Mouse (Mus musculus) kidney, embryonic 15.5 days (tissue): Measurements from ENCODE around the gene Cat. TPM values are rescaled to one million over a fixed set of nuclear protein-coding genes. Genes with fewer than 3 reads are reported as not detected.

Experiments
- ATAC-seq: fragments of 200-750 bp; cut with Nextera tagmentation; replicated peaks from 2 replicates; pipeline ENCODE4 v1.8.0; 2017; ENCODE audit warnings: moderate TSS enrichment; ENCODE audit not compliant: low FRiP score
- H3K27ac ChIP-seq: fragments of 300-500 bp; sonication (generic); 2 replicates; pipeline ENCODE4 v1.5.1; 2015; ENCODE audit warnings: mild to moderate bottlenecking, inconsistent platforms
- H3K27me3 ChIP-seq: fragments of 300-500 bp; sonication (generic); 2 replicates; pipeline ENCODE4 v1.6.1; 2015; ENCODE audit warnings: inconsistent platforms
- H3K36me3 ChIP-seq: fragments of 300-500 bp; sonication (generic); 2 replicates; pipeline ENCODE4 v1.6.1; 2015; ENCODE audit warnings: inconsistent platforms
- H3K4me1 ChIP-seq: fragments of 300-500 bp; sonication (generic); 2 replicates; pipeline ENCODE4 v1.6.1; 2015; ENCODE audit warnings: inconsistent platforms
- H3K4me2 ChIP-seq: fragments of 300-500 bp; sonication (generic); 2 replicates; pipeline ENCODE4 v1.6.1; 2015; ENCODE audit warnings: moderate library complexity, mild to moderate bottlenecking, inconsistent platforms
- H3K4me3 ChIP-seq: fragments of 300-500 bp; sonication (generic); replicated peaks from 2 replicates; pipeline ENCODE4 v1.5.1; 2015; ENCODE audit warnings: mild to moderate bottlenecking, inconsistent platforms
- H3K9ac ChIP-seq: fragments of 300-500 bp; sonication (generic); 2 replicates; pipeline ENCODE4 v1.6.1; 2015; ENCODE audit warnings: mild to moderate bottlenecking, inconsistent platforms
- H3K9me3 ChIP-seq: fragments of 300-500 bp; sonication (generic); replicated peaks from 2 replicates; pipeline ENCODE4 v1.6.1; 2016; ENCODE audit warnings: inconsistent platforms
- WGBS: fragments of 180-500 bp; shearing (Covaris S2); methylation state at CpG from one replicate; pipeline ENCODE4 v1.1.7; 2015; ENCODE audit warnings: mixed read lengths; 5-methylcytosine and 5-hydroxymethylcytosine counted together
- polyA plus RNA-seq: library from polyadenylated mRNA; unstranded; fragments of >200 nt; fragmentation: Nextera tagmentation; extraction: Ambion mirVana; gene quantifications from 2 replicates; pipeline ENCODE4 v1.2.1, GENCODE M21; 2015

The Cat gene
- polyA plus RNA-seq, 1 experiment from 2014 or later = 99.4 TPM

GRCm38 (mm10) chr2:103456646-103457045 lies 28.3 kb downstream of the Cat start:
- no peak overlapping the region for H3K4me2 ChIP-seq
- H3K4me3 ChIP-seq = no peak overlapping the region
- H3K27ac ChIP-seq = no peak overlapping the region
- 17% methylated on average over 10 of the region's 10 CpGs for WGBS
- H3K9ac ChIP-seq = no peak overlapping the region
- no peaks in the 10 kb centered on the region for H3K27me3 ChIP-seq
- H3K36me3 ChIP-seq = peaks cover 76% of the 10 kb centered on the region
- H3K4me1 ChIP-seq = 0 out of 2 replicates have a peak, but pooled peaks cover 5% of the 10 kb centered on the region
- no peaks in the 10 kb centered on the region for H3K9me3 ChIP-seq
- ATAC-seq = 0 out of 2 replicates have a peak, but pooled peaks have one; percentile 45

- Histone ChIP-seq H3K9ac (no peak overlapping the region), H3K4me2 (no peak overlapping the region), H3K36me3 (peaks cover 76% of the 10 kb centered on the region), H3K9me3 (no peaks in the 10 kb centered on the region), H3K27ac (no peak overlapping the region), H3K4me3 (no peak overlapping the region), H3K27me3 (no peaks in the 10 kb centered on the region), H3K4me1 (no peaks in the 10 kb centered on the region)
- no peak for ATAC-seq
- WGBS = 94% methylated on average over 7 of the region's 7 CpGs
These were observed 29.2 kb downstream of the Cat start for GRCm38 (mm10) chr2:103455748-103456147.

GRCm38 (mm10) chr2:103452550-103452949 lies 32.4 kb downstream of the Cat start:
- Histone ChIP-seq H3K9ac (no peak overlapping the region), H3K27me3 (peaks cover 3% of the 10 kb centered on the region; the same call in 1 of the 2 replicates), H3K4me1 (peaks cover 7% of the 10 kb centered on the region; the same call in 1 of the 2 replicates), H3K36me3 (peaks cover 45% of the 10 kb centered on the region), H3K9me3 (no peaks in the 10 kb centered on the region), H3K4me3 (no peak overlapping the region), H3K27ac (no peak overlapping the region), H3K4me2 (no peak overlapping the region)
- 82% methylated on average over 5 of the region's 5 CpGs for WGBS
- ATAC-seq = 0 out of 2 replicates have a peak, but pooled peaks have one; percentile 44

- no peak for ATAC-seq
- no peak overlapping the region for H3K9ac ChIP-seq
- H3K4me1 ChIP-seq = peaks cover 7% of the 10 kb centered on the region; the same call in 1 of the 2 replicates
- peaks cover 27% of the 10 kb centered on the region for H3K36me3 ChIP-seq
- no peak overlapping the region for H3K27ac ChIP-seq
- H3K4me3 ChIP-seq = no peak overlapping the region
- no peak overlapping the region for H3K4me2 ChIP-seq
- H3K27me3 ChIP-seq = peaks cover 8% of the 10 kb centered on the region; the same call in 1 of the 2 replicates
- 90% methylated on average over 8 of the region's 8 CpGs for whole genome bisulfite sequencing
- H3K9me3 ChIP-seq = no peaks in the 10 kb centered on the region
These were observed 34.7 kb downstream of the Cat start for GRCm38 (mm10) chr2:103450267-103450666.

GRCm38 (mm10) chr2:103449813-103450212 lies 35.1 kb downstream of the Cat start:
- no peak for ATAC-seq
- H3K9ac ChIP-seq = no peak overlapping the region
- peaks cover 23% of the 10 kb centered on the region for H3K36me3 ChIP-seq
- no peak overlapping the region for H3K4me2 ChIP-seq
- WGBS = 48% methylated on average over 7 of the region's 7 CpGs
- H3K9me3 ChIP-seq = no peaks in the 10 kb centered on the region
- peaks cover 8% of the 10 kb centered on the region; the same call in 1 of the 2 replicates for H3K27me3 ChIP-seq
- H3K4me1 ChIP-seq = peaks cover 7% of the 10 kb centered on the region; the same call in 1 of the 2 replicates
- H3K4me3 ChIP-seq = no peak overlapping the region
- no peak overlapping the region for H3K27ac ChIP-seq

GRCm38 (mm10) chr2:103448947-103449560 lies 35.9 kb downstream of the Cat start:
- peaks cover 7% of the 10 kb centered on the region; the same call in 1 of the 2 replicates for H3K4me1 ChIP-seq
- 31% methylated on average over 14 of the region's 14 CpGs for WGBS
- H3K4me3 ChIP-seq = no peak overlapping the region
- H3K4me2 ChIP-seq = peak overlapping the region; percentile 40
- peaks cover 8% of the 10 kb centered on the region; the same call in 1 of the 2 replicates for H3K27me3 ChIP-seq
- H3K27ac ChIP-seq = 0 out of 2 replicates have a peak overlapping the region, but pooled peaks have one; percentile 14
- no peaks in the 10 kb centered on the region for H3K9me3 ChIP-seq
- peaks cover 15% of the 10 kb centered on the region for H3K36me3 ChIP-seq
- H3K9ac ChIP-seq = no peak overlapping the region
- peak; percentile 61; the same call in 1 of the 2 replicates for ATAC-seq

GRCm38 (mm10) chr2:103446326-103446725 lies 38.6 kb downstream of the Cat start:
- Histone ChIP-seq H3K36me3 (no peaks in the 10 kb centered on the region), H3K4me1 (peaks cover 7% of the 10 kb centered on the region; the same call in 1 of the 2 replicates), H3K27me3 (peaks cover 8% of the 10 kb centered on the region; the same call in 1 of the 2 replicates), H3K9ac (no peak overlapping the region), H3K4me2 (no peak overlapping the region), H3K27ac (no peak overlapping the region), H3K9me3 (no peaks in the 10 kb centered on the region), H3K4me3 (no peak overlapping the region)
- WGBS = 91% methylated on average over 6 of the region's 6 CpGs
- ATAC-seq = no peak

GRCm38 (mm10) chr2:103445776-103446175 lies 39.2 kb downstream of the Cat start:
- WGBS = 69% methylated on average over 6 of the region's 6 CpGs
- H3K4me1 ChIP-seq = peaks cover 7% of the 10 kb centered on the region; the same call in 1 of the 2 replicates
- H3K9ac ChIP-seq = no peak overlapping the region
- H3K36me3 ChIP-seq = no peaks in the 10 kb centered on the region
- H3K4me2 ChIP-seq = no peak overlapping the region
- H3K9me3 ChIP-seq = no peaks in the 10 kb centered on the region
- no peak overlapping the region for H3K27ac ChIP-seq
- H3K27me3 ChIP-seq = peaks cover 8% of the 10 kb centered on the region; the same call in 1 of the 2 replicates
- no peak for ATAC-seq
- H3K4me3 ChIP-seq = no peak overlapping the region

GRCm38 (mm10) chr2:103439710-103440109 lies 45.2 kb downstream of the Cat start:
- H3K9ac ChIP-seq = no peak overlapping the region
- 7% methylated on average over 12 of the region's 12 CpGs for WGBS
- H3K27me3 ChIP-seq = no peaks in the 10 kb centered on the region
- no peaks in the 10 kb centered on the region for H3K9me3 ChIP-seq
- peaks cover 33% of the 10 kb centered on the region for H3K4me1 ChIP-seq
- peak overlapping the region; percentile 51 for H3K4me2 ChIP-seq
- 0 out of 2 replicates have a peak, but pooled peaks have one; percentile 50 for ATAC-seq
- H3K27ac ChIP-seq = no peak overlapping the region
- no peaks in the 10 kb centered on the region for H3K36me3 ChIP-seq
- 0 out of 2 replicates have a peak overlapping the region, but pooled peaks have one; percentile 17 for H3K4me3 ChIP-seq

- H3K9ac ChIP-seq = no peak overlapping the region
- H3K4me2 ChIP-seq = no peak overlapping the region
- peaks cover 34% of the 10 kb centered on the region for H3K4me1 ChIP-seq
- 92% methylated on average over 11 of the region's 11 CpGs for WGBS
- H3K27ac ChIP-seq = no peak overlapping the region
- H3K4me3 ChIP-seq = no peak overlapping the region
- no peaks in the 10 kb centered on the region for H3K27me3 ChIP-seq
- ATAC-seq = no peak
- H3K9me3 ChIP-seq = no peaks in the 10 kb centered on the region
- H3K36me3 ChIP-seq = no peaks in the 10 kb centered on the region
These were observed 45.8 kb downstream of the Cat start for GRCm38 (mm10) chr2:103439071-103439622.

GRCm38 (mm10) chr2:103436534-103436933 lies 48.4 kb downstream of the Cat start:
- no peak overlapping the region for H3K9ac ChIP-seq
- no peak overlapping the region for H3K4me3 ChIP-seq
- H3K4me1 ChIP-seq = peaks cover 37% of the 10 kb centered on the region
- peak overlapping the region; percentile 84 for H3K27ac ChIP-seq
- peak; percentile 79 for ATAC-seq
- no peaks in the 10 kb centered on the region for H3K9me3 ChIP-seq
- H3K36me3 ChIP-seq = no peaks in the 10 kb centered on the region
- no peaks in the 10 kb centered on the region for H3K27me3 ChIP-seq
- H3K4me2 ChIP-seq = no peak overlapping the region
- 16% methylated on average over 5 of the region's 5 CpGs for WGBS

GRCm38 (mm10) chr2:103435110-103435509 lies 49.9 kb downstream of the Cat start:
- peaks cover 34% of the 10 kb centered on the region for H3K4me1 ChIP-seq
- H3K27ac ChIP-seq = 0 out of 2 replicates have a peak overlapping the region, but pooled peaks have one; percentile 84
- no peaks in the 10 kb centered on the region for H3K27me3 ChIP-seq
- no peak overlapping the region for H3K4me3 ChIP-seq
- H3K9ac ChIP-seq = no peak overlapping the region
- no peaks in the 10 kb centered on the region for H3K9me3 ChIP-seq
- ATAC-seq = no peak
- H3K4me2 ChIP-seq = no peak overlapping the region
- 64% methylated on average over 2 of the region's 2 CpGs for WGBS
- no peaks in the 10 kb centered on the region for H3K36me3 ChIP-seq
